Mouse (Mus musculus) layer of hippocampus, adult 18-20 months (tissue): ENCODE measurements at regions not wholly inside any gene's neighbourhood (a gene's known extent, or its start where the extent isn't known, plus 50 kb on each side); places are given as distances from the start of the nearest gene placed in this dataset.

Experiments
- DNase-seq, 2 experiments: peaks; one replicate each; pipeline ENCODE4 v3.0.0; 2022; ENCODE audit warnings: low spot score in 2 of 2

DNA sequence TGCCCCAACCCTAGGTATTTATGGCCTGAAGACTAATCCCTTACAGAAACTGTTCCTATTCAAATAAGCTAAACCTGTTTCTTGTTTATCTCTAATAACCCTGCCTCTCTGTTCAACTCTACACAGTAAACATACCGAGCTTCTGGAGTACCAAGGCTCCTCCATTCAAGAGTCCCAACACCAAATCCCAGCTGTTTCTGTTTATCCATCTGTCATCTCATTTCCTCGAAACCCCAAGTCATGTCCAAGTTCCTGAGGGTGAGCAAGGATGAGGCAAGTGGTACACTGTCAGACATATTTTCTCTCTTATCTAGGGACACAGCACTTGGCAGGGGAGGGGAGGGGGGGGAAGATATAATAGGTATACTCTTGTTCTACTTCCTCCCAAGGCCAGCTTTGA lies 274.6 kb downstream of the Rnf152 start:
- DNase-seq: no peak

DNA sequence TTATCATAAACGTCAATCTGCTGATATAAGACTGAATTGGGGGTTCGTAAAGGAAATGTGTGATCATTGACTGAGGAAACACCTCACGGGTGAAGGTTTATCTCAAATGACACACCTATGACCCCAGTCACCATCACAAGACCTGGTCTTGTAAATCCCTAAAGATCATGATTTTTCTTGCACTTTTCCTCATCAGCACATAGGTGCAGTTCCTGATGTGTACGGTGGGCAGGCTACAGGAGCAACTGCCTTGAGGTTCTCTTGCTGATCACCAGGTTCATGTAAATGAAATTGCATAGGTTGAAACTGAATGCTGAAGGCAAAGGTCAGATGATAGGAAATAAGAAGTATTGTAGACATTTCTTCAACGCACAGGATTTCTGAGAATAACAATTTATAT lies 277.1 kb downstream of the Rnf152 start:
- DNase-seq: no peak

DNA sequence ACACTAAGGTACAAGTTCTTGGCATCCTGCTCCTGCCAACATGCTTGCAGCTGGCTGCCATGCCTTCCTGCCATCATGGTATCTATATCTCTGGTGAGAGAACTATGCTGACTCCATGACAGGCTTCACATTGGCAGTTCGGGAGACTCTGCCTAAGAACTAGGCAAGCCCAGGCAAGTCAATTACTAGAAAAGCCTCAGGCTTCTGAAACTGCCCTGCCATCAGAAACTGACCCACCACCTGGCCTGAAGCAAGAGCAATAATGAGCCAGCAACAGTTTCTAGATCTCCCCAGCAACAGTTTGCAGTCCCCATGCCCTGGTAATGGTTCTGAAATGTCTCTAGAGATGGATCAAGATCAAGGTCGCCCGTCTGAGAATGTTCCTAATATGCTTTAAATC lies 280.8 kb downstream of the Rnf152 start:
- no peak for DNase-seq

DNA sequence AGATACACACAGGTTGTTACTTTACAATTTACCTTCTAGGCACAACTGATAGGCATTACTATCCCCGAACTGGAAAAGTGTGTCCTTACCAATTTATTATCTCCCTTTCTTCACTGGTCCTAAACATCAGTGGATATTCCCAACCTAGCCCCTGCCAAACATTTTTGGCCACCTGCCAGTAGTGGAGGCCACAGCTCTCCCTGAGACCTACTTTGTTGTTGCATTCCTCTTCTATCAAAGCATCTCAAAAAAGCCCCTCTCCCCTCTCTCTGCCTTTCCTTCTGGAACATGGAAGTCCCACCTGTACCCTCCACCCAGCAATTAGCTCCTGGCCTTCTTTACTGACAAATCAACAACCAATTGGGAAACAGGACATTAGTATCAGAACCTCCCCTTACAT lies 282.2 kb downstream of the Rnf152 start:
- DNase-seq: no peak

GRCm38 (mm10) chr1:105070661-105071455 lies 285.7 kb downstream of the Rnf152 start:
- no peak for DNase-seq

DNA sequence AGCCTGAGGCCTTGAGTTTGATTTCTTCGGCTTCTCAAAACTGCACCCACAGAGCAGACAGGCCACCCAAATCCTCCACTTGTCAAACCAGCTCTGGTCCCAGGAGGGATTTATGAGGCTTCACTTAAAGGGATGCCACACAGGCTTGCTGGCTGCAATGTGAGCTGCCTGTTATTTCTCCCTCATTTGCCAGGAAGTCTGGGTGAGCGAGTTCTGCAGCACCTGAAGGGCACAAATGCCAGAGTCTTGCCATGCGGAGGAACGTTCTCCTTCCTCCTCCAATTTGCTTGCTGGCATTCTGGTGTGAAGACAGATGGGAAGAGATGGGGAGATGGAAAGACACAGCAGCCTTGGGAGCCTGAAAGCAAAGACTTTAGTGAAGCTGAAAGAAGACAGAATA lies 288.6 kb downstream of the Rnf152 start:
- peak; percentile 18 to 37 for DNase-seq

DNA sequence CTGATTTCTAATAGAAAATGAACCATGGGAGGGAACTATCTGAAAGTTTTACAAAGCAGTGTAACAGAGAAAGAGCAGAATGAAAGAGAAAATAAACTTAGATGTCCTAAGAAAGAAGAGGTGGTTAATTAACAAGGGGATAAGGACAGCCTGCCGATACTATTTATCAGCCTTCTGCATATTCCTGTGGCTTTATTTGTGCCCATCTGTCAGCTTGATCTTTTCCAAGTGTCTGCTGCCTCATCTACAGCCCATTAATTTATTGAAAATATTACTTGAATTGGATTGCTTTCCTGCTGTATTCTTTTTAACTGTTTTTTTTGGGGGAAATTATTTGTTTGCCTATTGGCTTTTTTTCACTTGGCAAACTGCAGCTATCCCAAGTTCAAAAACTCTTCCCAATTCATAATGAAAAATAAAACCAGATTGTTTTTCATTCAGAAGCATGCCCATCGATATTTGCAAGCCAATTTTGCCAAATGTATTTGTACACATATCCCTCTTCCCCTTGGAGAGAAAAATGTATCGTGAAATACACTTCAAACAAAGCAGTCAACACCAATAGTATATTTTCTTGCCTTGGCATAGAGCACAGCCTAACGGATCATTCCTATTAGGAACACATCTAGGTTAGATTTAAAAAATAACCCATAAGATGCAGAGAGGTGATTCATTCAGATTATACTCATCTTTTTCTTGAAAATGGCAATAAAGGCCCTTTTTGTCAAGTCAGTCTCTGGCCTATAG lies 289.3 kb downstream of the Rnf152 start:
- DNase-seq: peak in 1 of 2 experiments; percentile 23

GRCm38 (mm10) chr1:105050584-105051363 lies 282.4 kb downstream of the Cdh20 start:
- DNase-seq: no peak
